Mouse (Mus musculus): ENCODE data around the gene Dgkz.

- TF ChIP-seq POLR2A (IDR thresholded peaks at IDR 0.05; ENCODE audit: low read depth, low read length), result no peak
- no peak for TF ChIP-seq CTCF (conservative IDR thresholded peaks at IDR 0.05; ENCODE audit: insufficient read depth, insufficient read length, low read depth, low read length)
Measured at GRCm38 (mm10) chr2:91936154-91936553, 39.5 kb downstream of the Dgkz start.

Measured in kidney, adult 2 months (tissue).